In the genomic region with DNA sequence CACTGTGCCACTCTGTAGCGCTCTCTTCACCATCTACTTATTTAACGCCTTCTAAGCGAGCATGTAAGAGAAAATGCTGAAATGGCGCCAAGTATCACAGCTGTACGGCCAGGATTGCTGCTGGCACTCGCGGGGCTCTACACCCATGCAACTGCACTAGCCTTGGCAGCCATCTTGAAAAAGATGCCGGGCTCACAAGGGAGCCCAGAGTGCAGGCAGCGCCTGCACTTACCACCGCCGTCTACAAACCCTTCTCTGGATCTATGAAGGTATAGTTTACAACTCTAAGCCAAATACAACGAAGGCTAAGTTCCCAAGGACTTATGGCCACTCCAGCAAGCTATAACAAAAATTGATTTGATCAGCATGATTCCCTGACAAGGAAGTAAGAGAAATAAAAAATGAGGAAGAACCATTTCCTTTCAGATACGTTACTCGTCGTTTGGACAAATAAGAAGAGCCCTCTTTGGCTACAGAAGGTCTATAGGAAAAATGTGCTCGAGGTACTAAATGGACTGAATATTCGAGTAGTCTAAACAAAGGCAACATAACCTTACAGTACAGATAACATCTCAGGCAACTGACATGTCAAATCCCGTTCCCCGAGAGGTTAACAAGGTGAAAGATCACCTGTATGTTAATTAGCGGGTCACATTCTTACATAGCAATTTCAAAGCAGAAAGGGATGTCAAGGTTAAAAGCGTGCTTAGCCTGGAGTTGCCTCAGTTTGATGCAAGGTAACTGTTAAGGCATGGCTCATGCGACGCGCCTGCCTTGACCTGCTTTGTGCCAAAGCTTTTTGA, we compare ENCODE assay signal across 8 mouse cellular contexts. TPM values are rescaled to one million over a fixed set of nuclear protein-coding genes. Genes with fewer than 3 reads are reported as not detected.
DNase-seq lines count a peak whose midpoint lies in the region; ATAC-seq and TF ChIP-seq lines count a peak whose summit lies in the region.

No protein-coding gene starts in this region.

- H3K4me3 ChIP-seq in CH12.LX (replicated peaks in 1 of 3; ENCODE audit: low read depth in 2 of 3, low read length in 2 of 3, poor library complexity in 1 of 3): peak overlapping the region; percentile 83 to 95 (median 92)
- H3K4me3 ChIP-seq in forebrain, embryonic 12.5 days (replicated peaks): peak overlapping the region; percentile 100
- peak overlapping the region; percentile 95 for H3K4me3 ChIP-seq in heart, embryonic 16.5 days (ENCODE audit: low read length)
- peak overlapping the region; percentile 88 for H3K4me3 ChIP-seq in liver, postnatal 0 days (ENCODE audit: low read depth, low read length)
- peak overlapping the region; percentile 100 for H3K4me3 ChIP-seq in neural tube, embryonic 12.5 days

- TF ChIP-seq CTCF in CH12.LX (conservative IDR thresholded peaks at IDR 0.05 in 1 of 2, IDR thresholded peaks at IDR 0.05 in 1 of 2; ENCODE audit: low read depth in 2 of 2, low read length in 2 of 2): no peak
- TF ChIP-seq CTCF in liver, postnatal 0 days (IDR thresholded peaks at IDR 0.05; ENCODE audit: low read depth): no peak

- no peaks in the 10 kb centered on the region for H3K27me3 ChIP-seq in CH12.LX (replicated peaks)
- H3K27me3 ChIP-seq in forebrain, embryonic 12.5 days: no peaks in the 10 kb centered on the region
- H3K27me3 ChIP-seq in heart, embryonic 16.5 days (ENCODE audit: control insufficient read depth, insufficient read depth, low read length): no peaks in the 10 kb centered on the region
- H3K27me3 ChIP-seq in liver, postnatal 0 days (ENCODE audit: insufficient read depth, low read length): no peaks in the 10 kb centered on the region
- H3K27me3 ChIP-seq in neural tube, embryonic 12.5 days (replicated peaks): no peaks in the 10 kb centered on the region

- peaks cover 4 to 50% of the 10 kb centered on the region in 2 experiments; a peak in 3 of 4 replicates for H3K4me1 ChIP-seq in CH12.LX (ENCODE audit: control insufficient read depth in 1 of 2, insufficient read depth in 2 of 2)
- H3K4me1 ChIP-seq in forebrain, embryonic 12.5 days: peaks cover 33% of the 10 kb centered on the region
- peaks cover 26% of the 10 kb centered on the region for H3K4me1 ChIP-seq in heart, embryonic 16.5 days (ENCODE audit: control insufficient read depth, insufficient read depth, low read length)
- H3K4me1 ChIP-seq in liver, postnatal 0 days (ENCODE audit: insufficient read depth): peaks cover 15% of the 10 kb centered on the region
- H3K4me1 ChIP-seq in neural tube, embryonic 12.5 days: peaks cover 26% of the 10 kb centered on the region

- no peaks in the 10 kb centered on the region for H3K9me3 ChIP-seq in CH12.LX (replicated peaks; ENCODE audit: low read length)
- no peaks in the 10 kb centered on the region for H3K9me3 ChIP-seq in forebrain, embryonic 12.5 days
- no peaks in the 10 kb centered on the region for H3K9me3 ChIP-seq in heart, embryonic 16.5 days (replicated peaks; ENCODE audit: control insufficient read depth, low read length)
- H3K9me3 ChIP-seq in liver, postnatal 0 days (ENCODE audit: low read length): no peaks in the 10 kb centered on the region
- H3K9me3 ChIP-seq in neural tube, embryonic 12.5 days: no peaks in the 10 kb centered on the region

- no peak for TF ChIP-seq RAD21 in CH12.LX (IDR thresholded peaks at IDR 0.05; ENCODE audit: low read depth, low read length)

- dilution Hi-C loops in CH12.LX (cut with MboI; ENCODE audit: extremely low pct_ligation_motif_present, extremely low pct_unique_long_range_greater_than_20kb, low sequenced_read_pairs): no loop called here

- TF ChIP-seq EP300 in CH12.LX (IDR thresholded peaks at IDR 0.05; ENCODE audit: low read length): no peak
- TF ChIP-seq EP300 in liver, postnatal 0 days (IDR thresholded peaks at IDR 0.05; ENCODE audit: low read depth): peak; percentile 25; the same call in 1 of the 2 replicates

- peak; percentile 22; the same call in 1 of the 2 replicates for TF ChIP-seq POLR2A in CH12.LX (IDR thresholded peaks at IDR 0.05; ENCODE audit: low read depth, low read length)

- H3K36me3 ChIP-seq in CH12.LX (replicated peaks in 1 of 2; ENCODE audit: control insufficient read depth in 1 of 2, insufficient read depth in 1 of 2, low read length in 1 of 2): peaks cover 9 to 44% of the 10 kb centered on the region in 2 experiments
- H3K36me3 ChIP-seq in forebrain, embryonic 12.5 days (replicated peaks): peaks cover 19% of the 10 kb centered on the region
- H3K36me3 ChIP-seq in heart, embryonic 16.5 days (ENCODE audit: control insufficient read depth, insufficient read depth): peaks cover 6% of the 10 kb centered on the region; the same call in 1 of the 2 replicates
- peaks cover 6% of the 10 kb centered on the region for H3K36me3 ChIP-seq in liver, postnatal 0 days (replicated peaks; ENCODE audit: insufficient read depth, low read length)
- H3K36me3 ChIP-seq in neural tube, embryonic 12.5 days: peaks cover 9% of the 10 kb centered on the region; the same call in 1 of the 2 replicates

- no peak for ATAC-seq in forebrain, embryonic 12.5 days (ENCODE audit: low FRiP score)
- 0 out of 2 replicates have a peak, but pooled peaks have one; percentile 11 for ATAC-seq in heart, embryonic 16.5 days (replicated peaks; ENCODE audit: extremely low read depth, insufficient read depth, low FRiP score)
- no peak for ATAC-seq in liver, postnatal 0 days
- ATAC-seq in neural tube, embryonic 12.5 days (ENCODE audit: low FRiP score, low read depth): no peak

- peak overlapping the region; percentile 96 for H3K4me2 ChIP-seq in CH12.LX (ENCODE audit: insufficient read depth, low read depth, poor library complexity, severe bottlenecking)
- H3K4me2 ChIP-seq in forebrain, embryonic 12.5 days: peak overlapping the region; percentile 83
- H3K4me2 ChIP-seq in heart, embryonic 16.5 days (ENCODE audit: low read depth, low read length): peak overlapping the region; percentile 88
- H3K4me2 ChIP-seq in liver, postnatal 0 days (ENCODE audit: low read depth, low read length): peak overlapping the region; percentile 97
- H3K4me2 ChIP-seq in neural tube, embryonic 12.5 days (replicated peaks): peak overlapping the region; percentile 66

- in situ Hi-C loops in CH12.LX (cut with MboI; ENCODE audit: low pct_ligation_motif_present, low pct_unique_long_range_greater_than_20kb, low sequenced_read_pairs): no loop called here

- 3% methylated on average over 24 of the region's 24 CpGs for WGBS in forebrain, embryonic 12.5 days
- WGBS in heart, embryonic 16.5 days: under 1% methylated on average over 24 of the region's 24 CpGs
- WGBS in liver, postnatal 0 days (ENCODE audit: insufficient replicate concordance): under 1% methylated on average over 24 of the region's 24 CpGs
- 2% methylated on average over 24 of the region's 24 CpGs for WGBS in neural tube, embryonic 12.5 days

- DNase-seq in CH12.LX (ENCODE audit: extremely low read depth): peak; percentile 56
- DNase-seq in c-Kit-positive CD71-negative TER-119-negative erythroid progenitor cells, embryonic 14.5 days (ENCODE audit: low read depth): peak; percentile 30
- DNase-seq in kidney, postnatal 14 days: peak; percentile 68
- DNase-seq in liver, postnatal 0 days: peak; percentile 64
- DNase-seq in testis, postnatal 10 days (ENCODE audit: low spot score): peak; percentile 57

- H3K27ac ChIP-seq in CH12.LX (ENCODE audit: insufficient read depth, low read depth): peak overlapping the region; percentile 5
- H3K27ac ChIP-seq in forebrain, embryonic 12.5 days: peak overlapping the region; percentile 94
- peak overlapping the region; percentile 87 for H3K27ac ChIP-seq in heart, embryonic 16.5 days (ENCODE audit: low read length)
- peak overlapping the region; percentile 81 for H3K27ac ChIP-seq in liver, postnatal 0 days (ENCODE audit: low read depth)
- no peak overlapping the region for H3K27ac ChIP-seq in neural tube, embryonic 12.5 days

- H3K79me2 ChIP-seq in CH12.LX (replicated peaks; ENCODE audit: control insufficient read depth, extremely low read depth, insufficient read depth, poor library complexity, severe bottlenecking): peaks cover 62% of the 10 kb centered on the region

- H3K9ac ChIP-seq in CH12.LX (ENCODE audit: insufficient read depth, low read depth): peak overlapping the region; percentile 93
- H3K9ac ChIP-seq in forebrain, embryonic 12.5 days: peak overlapping the region; percentile 99
- H3K9ac ChIP-seq in heart, embryonic 16.5 days (ENCODE audit: low read length): peak overlapping the region; percentile 94
- peak overlapping the region; percentile 85 for H3K9ac ChIP-seq in liver, postnatal 0 days (replicated peaks)
- H3K9ac ChIP-seq in neural tube, embryonic 12.5 days: peak overlapping the region; percentile 95

TF ChIP-seq in CH12.LX, 34 proteins besides CTCF, POLR2A, EP300 and RAD21 (continues in another document):
- peak; percentile 70; the same call in 1 of the 2 replicates for TF ChIP-seq CHD1 (IDR thresholded peaks at IDR 0.05; ENCODE audit: low read depth, low read length)
- no peak for TF ChIP-seq E2F4 (IDR thresholded peaks at IDR 0.05; ENCODE audit: insufficient replicate concordance, low read depth, low read length)

RNA-seq across cellular contexts. Expression of gene Ybx1, which starts 1.4 kb away (rescaled TPM):
- total RNA-seq in CH12.LX (2012; rRNA removed) (724 and 865 TPM in 2 replicates), CH12.LX (2014; rRNA removed) (901 and 989 TPM in 2 replicates)
- 2,139 and 2,246 TPM in 2 replicates for polyA plus RNA-seq in CH12.LX (2012; ENCODE audit: insufficient read length, low read depth)
- 1,255 and 1,318 TPM in 2 replicates for polyA plus RNA-seq in forebrain, embryonic 12.5 days (2016; fragmentation: Nextera tagmentation; extraction: Ambion mirVana)
- 501 and 547 TPM in 2 replicates for polyA plus RNA-seq in heart, embryonic 16.5 days (2015; fragmentation: Nextera tagmentation; extraction: Ambion mirVana)
- polyA plus RNA-seq in liver, postnatal 0 days (2015; fragmentation: Nextera tagmentation; extraction: Ambion mirVana): 170 and 207 TPM in 2 replicates
- 1,187 and 1,308 TPM in 2 replicates for polyA plus RNA-seq in neural tube, embryonic 12.5 days (2016; fragmentation: Nextera tagmentation; extraction: Ambion mirVana)

RNA-seq across cellular contexts. Expression of gene Ppih, which starts 27.4 kb away (rescaled TPM):
- total RNA-seq in CH12.LX (2012; rRNA removed): 125 and 175 TPM in 2 replicates
- 179 and 195 TPM in 2 replicates for total RNA-seq in CH12.LX (2014; rRNA removed)
- 132 and 158 TPM in 2 replicates for polyA plus RNA-seq in CH12.LX (2012; ENCODE audit: insufficient read length, low read depth)
- 117 and 118 TPM in 2 replicates for polyA plus RNA-seq in forebrain, embryonic 12.5 days (2016; fragmentation: Nextera tagmentation; extraction: Ambion mirVana)
- polyA plus RNA-seq in heart, embryonic 16.5 days (2015; fragmentation: Nextera tagmentation; extraction: Ambion mirVana): 36.7 and 43.2 TPM in 2 replicates
- 24.7 and 28.4 TPM in 2 replicates for polyA plus RNA-seq in liver, postnatal 0 days (2015; fragmentation: Nextera tagmentation; extraction: Ambion mirVana)
- polyA plus RNA-seq in neural tube, embryonic 12.5 days (2016; fragmentation: Nextera tagmentation; extraction: Ambion mirVana): 83.8 and 96.8 TPM in 2 replicates

RNA-seq across cellular contexts. Expression of gene Cldn19, which starts 37.8 kb away (rescaled TPM):
- total RNA-seq in CH12.LX (2012; rRNA removed) (not detected in 2 replicates), CH12.LX (2014; rRNA removed) (not detected in 2 replicates)
- 0.08 and 0.09 TPM in 2 replicates for polyA plus RNA-seq in CH12.LX (2012; ENCODE audit: insufficient read length, low read depth)
- 0.18 and 0.59 TPM in 2 replicates for polyA plus RNA-seq in forebrain, embryonic 12.5 days (2016; fragmentation: Nextera tagmentation; extraction: Ambion mirVana)
- polyA plus RNA-seq in heart, embryonic 16.5 days (2015; fragmentation: Nextera tagmentation; extraction: Ambion mirVana): not detected in 2 replicates
- polyA plus RNA-seq in liver, postnatal 0 days (2015; fragmentation: Nextera tagmentation; extraction: Ambion mirVana): not detected in 2 replicates
- 0.08 and 0.22 TPM in 2 replicates for polyA plus RNA-seq in neural tube, embryonic 12.5 days (2016; fragmentation: Nextera tagmentation; extraction: Ambion mirVana)
